Mouse (Mus musculus) mature B cell (primary cell): Measurements from ENCODE around the gene Jmjd6.

Source experiments
- in situ Hi-C: fragments of 300-500 bp; cut with MboI; formaldehyde crosslinking; loops from 2 replicates; pipeline ENCODE4 v1.14.3; 2019

Gene Jmjd6

DNA sequence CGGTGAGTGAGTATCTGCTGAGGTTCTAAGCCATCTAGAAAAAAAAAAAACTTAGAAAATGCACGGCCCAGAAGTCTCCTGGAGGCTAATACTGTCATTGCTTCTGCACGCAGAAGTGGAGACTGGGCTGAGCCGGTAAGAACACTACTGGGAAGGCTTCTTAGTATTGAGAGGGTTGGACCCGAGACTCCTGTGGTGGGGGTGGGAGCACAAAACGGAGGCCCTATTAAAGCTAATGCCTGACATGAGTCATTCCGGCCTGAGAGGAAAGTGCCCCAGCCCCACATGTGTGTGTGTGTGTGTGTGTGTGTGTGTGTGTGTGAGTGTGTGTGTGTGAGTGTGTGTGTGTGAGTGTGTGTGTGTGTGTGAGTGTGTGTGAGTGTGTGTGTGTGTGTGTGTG lies 36.1 kb downstream of the Jmjd6 start:
- in situ Hi-C loops: loop anchor here (10.0 kb wide), 1 partner anchor 162 kb away; no protein-coding TSS in a partner anchor

GRCm38 (mm10) chr11:116806136-116807071 lies 36.8 kb downstream of the Jmjd6 start:
- in situ Hi-C loops: loop anchor here (10.0 kb wide), 1 partner anchor 162 kb away; no protein-coding TSS in a partner anchor

- in situ Hi-C loops: loop anchor here (10.0 kb wide), 1 partner anchor 158 kb away; no protein-coding TSS in a partner anchor
Measured at GRCm38 (mm10) chr11:116802709-116803108, 40.5 kb downstream of the Jmjd6 start.

- in situ Hi-C loops: loop anchor here (10.0 kb wide), 1 partner anchor 156 kb away; no protein-coding TSS in a partner anchor
Measured at GRCm38 (mm10) chr11:116801106-116801505, 42.1 kb downstream of the Jmjd6 start.

DNA sequence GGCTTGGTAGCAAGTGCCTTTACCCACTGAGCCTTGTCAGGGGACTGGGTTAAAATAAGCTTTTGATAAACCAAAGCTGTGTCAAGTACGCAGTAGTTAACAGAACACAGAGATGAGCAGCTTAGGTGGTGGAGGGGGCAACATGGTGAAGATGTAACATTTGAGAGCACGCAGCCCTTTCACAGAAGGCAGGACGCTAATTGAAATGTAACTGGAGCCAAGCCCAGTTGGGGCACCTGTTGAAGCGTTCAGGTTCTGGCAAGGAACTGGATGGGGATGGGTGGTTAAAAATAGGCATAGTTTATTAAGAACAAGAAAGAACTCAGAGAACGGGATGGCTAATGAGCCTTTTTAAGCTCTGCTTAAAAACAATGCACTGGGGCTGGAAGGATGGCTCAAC lies 43.9 kb downstream of the Jmjd6 start:
- in situ Hi-C loops: no loop called here
